Mouse (Mus musculus) heart, embryonic 11.5 days (tissue): ENCODE results near the gene Pbx2. TPM values are rescaled to one million over a fixed set of nuclear protein-coding genes. Genes with fewer than 3 reads are reported as not detected.
A peak's percentile ranks its signal among the peaks of the same experiment; 100 is the strongest.

ENCODE experiments used
- ATAC-seq: fragments of 200-750 bp; cut with Nextera tagmentation; replicated peaks from 2 replicates; pipeline ENCODE4 v1.8.0; 2017; ENCODE audit warnings: moderate library complexity; ENCODE audit not compliant: insufficient number of reproducible peaks, low FRiP score, low TSS enrichment
- H3K27ac ChIP-seq: fragments of 300-500 bp; sonication (generic); 2 replicates; pipeline ENCODE4 v1.5.1; 2014; ENCODE audit warnings: mild to moderate bottlenecking, low read depth, low read length
- H3K27me3 ChIP-seq: fragments of 300-500 bp; sonication (generic); 2 replicates; pipeline ENCODE4 v1.6.1; 2014; ENCODE audit warnings: mild to moderate bottlenecking, low read length, mixed read lengths; ENCODE audit not compliant: control insufficient read depth, insufficient read depth
- H3K36me3 ChIP-seq: fragments of 300-500 bp; sonication (generic); 2 replicates; pipeline ENCODE4 v1.6.1; 2014; ENCODE audit warnings: mild to moderate bottlenecking, low read length, moderate library complexity, mixed read lengths; ENCODE audit not compliant: control insufficient read depth, insufficient read depth
- H3K4me1 ChIP-seq: fragments of 300-500 bp; sonication (generic); 2 replicates; pipeline ENCODE4 v1.6.1; 2014; ENCODE audit warnings: low read length; ENCODE audit not compliant: control insufficient read depth, insufficient read depth
- H3K4me2 ChIP-seq: fragments of 300-500 bp; sonication (generic); 2 replicates; pipeline ENCODE4 v1.6.1; 2014; ENCODE audit warnings: mild to moderate bottlenecking, moderate library complexity
- H3K4me3 ChIP-seq: fragments of 300-500 bp; sonication (generic); 2 replicates; pipeline ENCODE4 v1.5.1; 2014; ENCODE audit warnings: low read depth, low read length
- H3K9ac ChIP-seq: fragments of 300-500 bp; sonication (generic); 2 replicates; pipeline ENCODE4 v1.6.1; 2014; ENCODE audit warnings: mild to moderate bottlenecking, low read depth, low read length, moderate library complexity
- H3K9me3 ChIP-seq: fragments of 300-500 bp; sonication (generic); replicated peaks from 2 replicates; pipeline ENCODE4 v1.6.1; 2016; ENCODE audit warnings: low read length; ENCODE audit not compliant: control insufficient read depth
- WGBS: fragments of 180-500 bp; shearing (Covaris S2); extraction: QIAGEN DNeasy Blood & Tissue Kit; methylation state at CpG from one replicate; pipeline ENCODE4 v1.1.7; 2014; ENCODE audit not compliant: insufficient replicate concordance; 5-methylcytosine and 5-hydroxymethylcytosine counted together
- polyA plus RNA-seq: library from polyadenylated mRNA; unstranded; fragments of >200 nt; fragmentation: Nextera tagmentation; extraction: Ambion mirVana; gene quantifications from 2 replicates; pipeline ENCODE4 v1.2.1, GENCODE M21; 2014

The Pbx2 gene
- polyA plus RNA-seq, 1 experiment from 2014 or later = 12.5 TPM

DNA sequence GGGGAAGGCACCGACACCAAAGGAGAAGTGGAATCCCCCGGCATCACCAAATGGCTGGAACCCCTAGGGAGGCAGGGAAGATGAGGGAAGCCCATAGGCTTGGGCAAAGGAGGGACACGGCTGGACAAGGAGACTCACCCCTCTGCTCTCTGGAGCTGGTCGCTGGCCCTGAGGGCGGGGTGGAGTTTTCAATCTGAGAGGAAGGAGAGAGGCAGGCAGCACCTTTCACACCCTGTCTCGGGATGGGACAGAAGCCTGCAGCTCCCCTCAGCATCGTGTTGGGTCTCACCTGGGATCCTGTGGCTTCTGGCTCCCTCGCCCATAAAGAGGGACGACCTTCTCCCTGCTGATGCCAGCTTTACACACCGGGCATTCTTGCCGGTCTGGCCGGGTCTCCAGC, 10.7 kb downstream of the Pbx2 start:
- H3K4me2 ChIP-seq = no peak overlapping the region; the same call in 1 of the 2 replicates
- 82% methylated on average over 12 of the region's 12 CpGs for WGBS
- ATAC-seq = no peak
- H3K9me3 ChIP-seq = no peaks in the 10 kb centered on the region
- H3K36me3 ChIP-seq = peaks cover 6% of the 10 kb centered on the region
- peaks cover 39% of the 10 kb centered on the region for H3K4me1 ChIP-seq
- no peak overlapping the region for H3K4me3 ChIP-seq
- H3K27ac ChIP-seq = no peak overlapping the region
- H3K9ac ChIP-seq = no peak overlapping the region
- H3K27me3 ChIP-seq = no peaks in the 10 kb centered on the region

DNA sequence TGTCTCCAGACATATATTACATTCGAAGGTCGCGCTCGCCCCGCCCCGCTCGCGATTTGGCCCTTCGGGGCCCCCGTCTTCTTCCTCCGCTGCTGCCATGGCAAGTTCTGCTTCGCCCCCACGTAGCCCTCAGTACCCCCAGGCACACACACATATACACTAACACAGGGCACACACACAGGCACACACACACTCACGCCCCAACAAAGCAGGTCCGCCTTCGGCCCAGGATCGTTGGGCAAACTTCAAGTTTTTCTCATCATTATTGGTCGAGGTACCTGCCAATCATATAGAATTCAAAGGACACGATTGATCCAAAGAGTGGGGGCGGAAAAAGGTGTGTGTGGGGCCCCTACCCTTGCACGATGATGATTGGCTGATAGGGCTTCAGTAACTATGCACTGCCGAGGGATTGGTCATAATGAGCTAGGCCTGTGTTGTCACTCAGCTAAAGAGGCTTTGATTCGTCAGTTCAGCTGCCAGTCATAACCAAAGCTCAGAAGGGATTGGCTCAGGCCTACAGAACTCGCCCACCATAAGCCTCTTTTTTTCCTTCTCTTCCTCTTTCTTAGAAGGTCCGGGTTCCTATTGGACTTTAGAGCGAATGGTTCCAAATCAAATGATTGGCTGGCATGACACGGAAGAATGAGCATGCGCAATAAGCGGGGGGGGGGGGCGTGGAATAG, 12.5 kb downstream of the Pbx2 start, which contains the start of gene Rnf5:
Rnf5 (minus strand) TSS at position 316 of the 686 bp plus-strand sequence.
- peak within 1 kb of the TSS; percentile 99 for H3K4me2 ChIP-seq
- H3K27me3 ChIP-seq = no peaks in the 10 kb centered on the region
- no peaks in the 10 kb centered on the region for H3K9me3 ChIP-seq
- peak within 1 kb of the TSS; percentile 86 for H3K9ac ChIP-seq
- peaks cover 6% of the 10 kb centered on the region for H3K36me3 ChIP-seq
- peaks cover 34% of the 10 kb centered on the region for H3K4me1 ChIP-seq
- peak within 1 kb of the TSS; percentile 99 for H3K4me3 ChIP-seq
- peak within 1 kb of the TSS; percentile 91 for H3K27ac ChIP-seq
- WGBS = under 1% methylated on average over 29 of the region's 30 CpGs
- peak; percentile 90 for ATAC-seq

GRCm38 (mm10) chr17:34604061-34604508, 13.0 kb downstream of the Pbx2 start, which contains the start of gene Agpat1:
Gene Agpat1, plus strand, starts transcription at chr17:34604262.
- Histone ChIP-seq H3K4me2 (peak within 1 kb of the TSS; percentile 99), H3K4me3 (peak within 1 kb of the TSS; percentile 99), H3K9ac (peak within 1 kb of the TSS; percentile 86), H3K4me1 (peaks cover 38% of the 10 kb centered on the region), H3K27me3 (no peaks in the 10 kb centered on the region), H3K36me3 (peaks cover 6% of the 10 kb centered on the region), H3K9me3 (no peaks in the 10 kb centered on the region), H3K27ac (peak within 1 kb of the TSS; percentile 91)
- peak; percentile 87 for ATAC-seq
- 0% methylated on average over 33 of the region's 35 CpGs for WGBS

DNA sequence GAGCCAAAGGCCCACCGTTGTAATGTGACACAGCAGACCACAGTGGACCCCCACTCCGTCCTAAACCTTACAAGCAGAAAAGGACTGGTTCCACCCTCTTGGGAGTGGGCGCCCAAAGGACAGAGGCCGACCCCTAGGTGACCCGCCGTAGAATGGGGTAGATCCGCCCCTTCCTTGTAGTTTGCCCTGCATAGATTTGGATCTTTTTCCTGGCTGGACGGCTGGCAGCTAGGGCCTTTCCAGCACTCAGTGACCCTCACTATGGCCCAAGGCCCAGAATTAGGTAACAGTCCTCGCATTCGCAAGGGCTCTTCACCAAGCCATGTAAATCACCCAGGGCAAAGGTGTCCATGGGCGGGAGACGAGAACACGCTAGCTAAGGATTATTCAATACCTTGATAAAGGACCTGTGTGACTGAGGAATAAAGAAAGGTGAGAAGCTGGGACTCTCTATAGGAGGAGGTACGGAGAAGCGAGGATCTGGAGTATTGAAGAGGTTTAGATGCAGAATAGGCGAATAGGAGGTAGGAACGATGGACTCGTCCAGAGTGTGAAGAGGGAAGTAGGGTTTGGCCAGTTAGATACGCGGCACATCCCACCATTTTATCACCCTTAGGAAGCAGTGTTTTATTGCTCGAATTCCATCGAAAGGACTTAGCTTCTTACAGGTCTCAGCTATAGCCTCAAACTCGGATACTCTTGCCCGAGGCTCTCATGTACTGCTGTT, 13.6 kb downstream of the Pbx2 start:
- Histone ChIP-seq H3K27me3 (no peaks in the 10 kb centered on the region), H3K9ac (peak overlapping the region; percentile 74), H3K4me3 (peak overlapping the region; percentile 99), H3K36me3 (peaks cover 6% of the 10 kb centered on the region), H3K9me3 (no peaks in the 10 kb centered on the region), H3K4me2 (peak overlapping the region; percentile 99), H3K27ac (peak overlapping the region; percentile 91), H3K4me1 (peaks cover 35% of the 10 kb centered on the region)
- WGBS = 16% methylated on average over 24 of the region's 24 CpGs
- ATAC-seq = no peak

DNA sequence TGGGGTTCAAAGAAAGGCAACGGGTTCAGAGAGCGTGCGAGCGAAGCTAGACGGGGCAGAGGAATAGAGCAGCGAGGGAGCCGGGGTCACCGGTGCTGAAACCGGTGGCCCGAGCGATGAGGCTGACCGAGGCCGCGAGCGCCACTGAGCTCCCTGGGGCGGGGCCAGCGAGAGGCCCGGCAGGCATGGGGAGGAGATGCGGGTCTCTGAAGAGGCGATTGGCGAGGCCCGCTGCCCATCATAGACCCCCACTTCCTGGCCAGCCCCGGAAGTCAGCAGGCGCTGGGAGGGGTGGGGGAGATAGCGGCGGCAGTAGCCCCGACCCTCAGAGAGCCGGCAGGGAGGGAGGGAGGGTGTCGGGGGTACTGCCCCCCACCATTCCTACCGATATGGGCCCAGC, 14.5 kb downstream of the Pbx2 start:
- H3K4me3 ChIP-seq = peak overlapping the region; percentile 99
- H3K27ac ChIP-seq = peak overlapping the region; percentile 91
- H3K4me1 ChIP-seq = peaks cover 35% of the 10 kb centered on the region
- peak; percentile 55 for ATAC-seq
- H3K4me2 ChIP-seq = peak overlapping the region; percentile 99
- no peaks in the 10 kb centered on the region for H3K9me3 ChIP-seq
- peak overlapping the region; percentile 91 for H3K9ac ChIP-seq
- H3K27me3 ChIP-seq = no peaks in the 10 kb centered on the region
- WGBS = 1% methylated on average over 26 of the region's 30 CpGs
- no peaks in the 10 kb centered on the region; the same call in 1 of the 2 replicates for H3K36me3 ChIP-seq

DNA sequence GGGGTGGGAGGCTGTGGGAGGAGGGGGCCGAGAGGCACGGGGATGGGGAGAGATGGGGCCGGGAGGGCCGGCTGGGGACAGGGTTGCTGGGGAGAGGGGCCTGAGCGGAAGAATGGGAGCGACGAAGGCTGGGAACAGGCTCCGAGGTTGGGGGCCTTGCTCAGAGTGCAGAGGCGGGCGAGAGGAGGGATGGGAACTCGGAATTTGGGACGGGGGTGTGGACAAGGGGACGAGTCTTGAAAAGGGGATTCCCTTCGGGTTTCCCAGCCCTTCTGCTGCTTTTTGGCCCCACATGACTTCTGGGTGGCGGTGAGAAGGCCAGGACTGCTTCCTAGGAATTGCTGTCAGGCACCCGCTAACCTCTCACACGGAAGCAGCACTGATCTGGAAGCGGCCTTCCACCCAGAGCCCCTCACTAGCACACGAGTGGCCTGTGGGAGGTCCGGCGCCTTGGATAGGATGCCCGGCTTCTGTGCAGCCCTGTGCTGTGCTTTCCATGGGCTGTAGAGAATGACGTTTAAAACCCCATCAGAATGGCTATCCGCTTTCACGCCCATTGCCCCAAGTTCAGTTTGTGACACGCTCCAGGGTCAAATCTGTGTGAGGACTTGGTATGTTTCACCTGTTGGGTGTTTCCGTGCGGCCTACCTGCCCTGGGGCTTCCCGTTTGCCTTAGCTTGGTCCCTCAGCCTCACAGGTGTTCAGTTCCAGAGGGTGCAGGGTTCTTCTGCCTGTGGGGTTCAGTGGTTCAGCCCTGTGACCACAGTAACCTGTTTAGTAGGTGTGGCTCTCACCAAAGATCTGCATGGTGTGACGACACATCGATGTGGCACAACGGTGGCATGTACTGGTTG, 15.3 kb downstream of the Pbx2 start:
- Histone ChIP-seq H3K4me1 (peaks cover 35% of the 10 kb centered on the region), H3K4me3 (peak overlapping the region; percentile 99), H3K36me3 (peaks cover 4% of the 10 kb centered on the region), H3K27ac (peak overlapping the region; percentile 91), H3K9ac (peak overlapping the region; percentile 91), H3K9me3 (no peaks in the 10 kb centered on the region), H3K27me3 (no peaks in the 10 kb centered on the region), H3K4me2 (peak overlapping the region; percentile 99)
- no peak for ATAC-seq
- 15% methylated on average over 32 of the region's 32 CpGs for WGBS

DNA sequence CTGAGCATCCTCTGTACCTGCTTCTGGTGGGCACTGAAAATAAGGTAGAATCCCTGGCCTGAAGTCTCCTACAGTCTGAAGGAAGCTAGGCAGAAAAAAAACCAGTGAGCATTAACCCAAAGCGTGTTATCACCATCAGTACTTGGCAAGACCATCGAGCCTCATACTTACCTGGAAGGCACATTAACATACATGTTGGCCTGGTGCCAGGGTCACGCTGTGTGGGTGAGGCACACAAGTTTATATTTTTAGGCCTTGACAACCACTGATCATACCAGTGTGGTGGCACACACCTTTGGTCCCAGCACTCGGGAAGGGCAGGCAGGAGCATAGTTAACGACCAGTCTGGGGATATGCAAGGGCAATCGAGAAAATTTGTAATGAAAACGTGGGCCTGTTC, 16.9 kb downstream of the Pbx2 start:
- WGBS = 87% methylated on average over 7 of the region's 7 CpGs
- Histone ChIP-seq H3K4me1 (peaks cover 27% of the 10 kb centered on the region), H3K36me3 (peaks cover 11% of the 10 kb centered on the region), H3K27ac (no peak overlapping the region), H3K4me2 (no peak overlapping the region), H3K9ac (no peak overlapping the region), H3K9me3 (no peaks in the 10 kb centered on the region), H3K4me3 (no peak overlapping the region), H3K27me3 (no peaks in the 10 kb centered on the region)
- no peak for ATAC-seq

DNA sequence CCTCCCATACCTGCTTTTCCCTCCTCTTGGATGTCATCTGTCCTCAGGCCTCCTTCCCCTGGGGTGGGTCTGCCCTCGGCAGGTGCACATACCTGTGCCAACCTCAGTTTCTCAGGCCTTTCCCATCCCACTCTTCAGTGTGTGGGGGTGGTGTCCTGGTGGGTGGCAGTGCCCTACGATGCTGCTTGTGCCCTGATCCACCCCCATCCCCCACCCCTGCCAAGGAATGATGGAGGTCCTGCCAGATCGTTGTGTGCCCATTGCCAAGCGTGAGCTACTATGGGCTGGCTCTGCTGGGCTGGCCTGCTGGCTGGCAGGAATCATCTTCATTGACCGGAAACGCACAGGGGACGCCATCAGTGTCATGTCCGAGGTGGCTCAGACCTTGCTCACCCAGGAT, 20.0 kb downstream of the Pbx2 start:
- H3K27ac ChIP-seq = no peak overlapping the region
- peaks cover 13% of the 10 kb centered on the region for H3K36me3 ChIP-seq
- H3K27me3 ChIP-seq = no peaks in the 10 kb centered on the region
- 92% methylated on average over 8 of the region's 8 CpGs for WGBS
- no peak for ATAC-seq
- H3K4me3 ChIP-seq = no peak overlapping the region
- H3K4me2 ChIP-seq = no peak overlapping the region
- no peak overlapping the region for H3K9ac ChIP-seq
- no peaks in the 10 kb centered on the region for H3K9me3 ChIP-seq
- H3K4me1 ChIP-seq = peaks cover 17% of the 10 kb centered on the region
